Mouse (Mus musculus): ENCODE measurements around the gene Anks1b.

- TF ChIP-seq POLR2A (IDR thresholded peaks at IDR 0.05; ENCODE audit: control insufficient read depth in 1 of 2, insufficient read depth in 1 of 2, low read depth in 1 of 2, low read length in 2 of 2, poor library complexity in 1 of 2) (no peak), EP300 (IDR thresholded peaks at IDR 0.05; ENCODE audit: low read depth in 1 of 2, low read length in 2 of 2) (no peak), MEF2A (IDR thresholded peaks at IDR 0.05; ENCODE audit: extremely low read depth, insufficient replicate concordance, low read depth, low read length, poor library complexity, severe bottlenecking) (no peak), CTCF (IDR thresholded peaks at IDR 0.05 in 2 of 3, conservative IDR thresholded peaks at IDR 0.05 in 1 of 3; ENCODE audit: control insufficient read depth in 1 of 3, insufficient read depth in 1 of 3, low read depth in 2 of 3, low read length in 3 of 3, poor library complexity in 1 of 3, severe bottlenecking in 1 of 3) (no peak), RAD21 (IDR thresholded peaks at IDR 0.05; ENCODE audit: low read depth, low read length) (no peak), RCOR1 (IDR thresholded peaks at IDR 0.05; ENCODE audit: low read depth, low read length) (no peak), ELF1 (IDR thresholded peaks at IDR 0.05; ENCODE audit: low read depth, low read length) (no peak), POLR2AphosphoS2 (IDR thresholded peaks at IDR 0.05; ENCODE audit: low read length) (no peak), SMC3 (IDR thresholded peaks at IDR 0.05; ENCODE audit: low read depth, low read length) (no peak), GABPA (IDR thresholded peaks at IDR 0.05; ENCODE audit: low read depth, low read length) (no peak), E2F4 (IDR thresholded peaks at IDR 0.05; ENCODE audit: borderline replicate concordance, low read depth, low read length) (no peak), SIN3A (IDR thresholded peaks at IDR 0.05; ENCODE audit: low read length) (no peak)
These were observed 38.6 kb downstream of the Anks1b start for GRCm38 (mm10) chr10:89911889-89912288.
